Mouse (Mus musculus): ENCODE data around the gene Ppp4r1. TPM values are rescaled to one million over a fixed set of nuclear protein-coding genes. Genes with fewer than 3 reads are reported as not detected.
A peak's percentile ranks its signal among the peaks of the same experiment; 100 is the strongest.

Gene Ppp4r1
- polyA plus RNA-seq, 1 experiment from 2014 or later = 47.3 TPM

DNA sequence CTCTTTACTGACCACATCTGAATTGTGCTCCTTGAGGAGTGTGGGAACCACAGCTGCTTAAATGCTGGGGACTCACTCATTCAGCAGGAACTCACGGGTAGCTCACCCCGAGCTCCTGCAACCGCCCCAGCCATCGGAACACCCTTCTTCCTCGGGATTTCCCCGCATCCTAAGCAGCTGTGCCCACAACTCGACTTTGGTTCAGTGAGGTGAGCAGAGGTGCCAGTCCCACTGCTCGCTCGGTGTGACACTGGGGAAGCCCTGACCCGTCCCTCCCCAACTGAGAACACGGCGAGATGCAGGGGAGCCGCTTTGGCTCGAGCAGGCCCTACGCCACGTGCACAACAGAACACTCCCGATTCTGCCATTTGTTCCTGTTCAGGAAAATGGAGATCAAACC lies 68.1 kb downstream of the Ppp4r1 start:
- Histone ChIP-seq H3K9me3 (no peaks in the 10 kb centered on the region), H3K4me2 (no peak overlapping the region), H3K27me3 (no peaks in the 10 kb centered on the region), H3K9ac (no peak overlapping the region), H3K36me3 (peaks cover 69% of the 10 kb centered on the region), H3K27ac (no peak overlapping the region), H3K4me1 (replicated peaks) (peaks cover 10% of the 10 kb centered on the region), H3K4me3 (no peak overlapping the region)
- 96% methylated on average over 17 of the region's 17 CpGs for WGBS
- ATAC-seq (ENCODE audit: low FRiP score) = no peak

DNA sequence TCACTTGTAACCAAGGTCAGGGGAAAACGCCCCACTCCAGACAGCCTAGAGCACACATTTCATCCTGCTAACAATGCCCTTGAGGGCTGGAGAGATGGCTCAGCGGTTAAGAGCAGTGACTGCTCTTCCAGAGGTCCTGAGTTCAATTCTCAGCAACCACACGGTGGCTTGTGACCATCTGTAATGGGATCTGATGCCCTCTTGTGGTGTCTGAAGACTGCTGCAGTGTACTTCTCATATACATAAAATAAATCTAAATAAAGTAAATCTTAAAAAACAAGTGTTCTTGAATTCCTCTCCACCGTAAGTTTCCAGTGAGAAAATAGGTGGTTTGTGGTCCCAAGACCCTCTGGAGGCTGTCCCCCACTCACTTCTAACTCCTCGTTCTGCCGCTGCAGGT lies 69.4 kb downstream of the Ppp4r1 start:
- Histone ChIP-seq H3K4me2 (no peak overlapping the region), H3K36me3 (peaks cover 74% of the 10 kb centered on the region), H3K9me3 (no peaks in the 10 kb centered on the region), H3K27ac (no peak overlapping the region), H3K27me3 (no peaks in the 10 kb centered on the region), H3K4me1 (replicated peaks) (peaks cover 10% of the 10 kb centered on the region), H3K9ac (no peak overlapping the region), H3K4me3 (no peak overlapping the region)
- WGBS = 92% methylated on average over 6 of the region's 6 CpGs
- no peak for ATAC-seq (ENCODE audit: low FRiP score)

DNA sequence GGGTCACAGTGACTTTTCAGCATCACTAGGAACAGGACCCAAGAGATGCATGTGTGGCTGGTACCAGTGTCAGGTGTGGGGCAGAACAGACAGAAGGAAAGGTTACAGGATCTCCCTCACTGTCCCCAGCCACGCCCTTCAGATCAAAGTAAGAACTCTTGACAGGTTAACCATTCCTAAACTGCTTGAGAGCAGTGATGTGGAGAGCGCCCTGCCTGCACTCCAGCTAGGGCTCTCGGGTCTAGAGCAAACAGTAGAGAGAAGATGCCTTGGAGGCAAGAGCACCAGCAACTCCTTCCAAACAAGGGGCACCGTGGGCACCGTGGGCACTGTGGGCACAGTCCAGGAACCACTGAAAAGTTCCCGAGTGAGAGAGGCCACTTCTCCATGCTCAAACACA lies 71.0 kb downstream of the Ppp4r1 start:
- Histone ChIP-seq H3K36me3 (peaks cover 82% of the 10 kb centered on the region), H3K9ac (no peak overlapping the region)
- 94% methylated on average over 6 of the region's 6 CpGs for WGBS

DNA sequence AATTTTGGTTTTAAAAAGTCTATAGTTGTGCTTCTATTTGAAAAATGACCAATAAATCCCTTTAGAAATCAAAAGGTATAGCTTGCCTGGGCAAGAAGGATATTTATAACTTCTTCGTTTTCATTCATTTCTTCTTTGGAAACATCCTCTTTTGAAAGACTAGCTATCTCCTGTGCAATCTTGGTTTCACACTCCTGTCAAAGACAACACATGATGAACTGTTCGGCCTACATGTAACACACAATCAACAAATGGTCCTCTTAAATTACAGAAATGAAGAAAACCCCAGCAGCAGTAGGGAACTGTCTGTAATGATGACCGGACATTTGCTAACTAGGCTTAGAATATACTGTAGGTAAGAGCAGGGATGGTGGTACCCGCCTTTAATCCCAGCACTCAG lies 71.6 kb downstream of the Ppp4r1 start:
- WGBS = 97% methylated on average over 4 of the region's 4 CpGs
- H3K27me3 ChIP-seq = no peaks in the 10 kb centered on the region
- H3K4me1 ChIP-seq (replicated peaks) = no peaks in the 10 kb centered on the region
- H3K4me3 ChIP-seq = no peak overlapping the region
- peaks cover 82% of the 10 kb centered on the region for H3K36me3 ChIP-seq
- no peak overlapping the region for H3K4me2 ChIP-seq
- no peak for ATAC-seq (ENCODE audit: low FRiP score)
- no peaks in the 10 kb centered on the region for H3K9me3 ChIP-seq
- no peak overlapping the region for H3K9ac ChIP-seq
- H3K27ac ChIP-seq = no peak overlapping the region

More for the DNA sequence above, 71.0 kb downstream of the Ppp4r1 start:
- no peak overlapping the region for H3K4me2 ChIP-seq
- H3K9me3 ChIP-seq = no peaks in the 10 kb centered on the region
- ATAC-seq (ENCODE audit: low FRiP score) = no peak
- H3K27me3 ChIP-seq = no peaks in the 10 kb centered on the region
- H3K4me3 ChIP-seq = no peak overlapping the region
- H3K4me1 ChIP-seq (replicated peaks) = peaks cover 3% of the 10 kb centered on the region
- no peak overlapping the region for H3K27ac ChIP-seq

DNA sequence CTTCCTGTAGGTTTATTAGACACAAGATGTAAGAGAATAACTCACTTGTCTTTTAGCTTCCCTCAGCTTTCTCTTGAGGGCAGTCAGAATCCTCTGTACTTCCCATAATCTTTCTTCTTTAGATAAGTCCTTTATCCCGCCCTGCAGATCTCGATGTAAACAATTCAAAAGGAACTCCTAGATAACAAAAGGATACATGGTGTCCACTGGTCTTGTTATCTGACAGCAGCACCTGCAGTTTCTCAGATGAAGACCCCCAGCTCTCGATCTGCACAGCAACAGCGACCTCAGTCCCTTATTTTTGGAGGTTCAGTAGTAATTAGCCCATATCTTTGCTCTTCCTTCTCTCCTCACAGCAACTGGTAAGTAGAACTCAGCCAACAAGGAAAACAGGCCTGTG lies 75.2 kb downstream of the Ppp4r1 start:
- no peak for ATAC-seq (ENCODE audit: low FRiP score)
- 89% methylated on average over 4 of the region's 4 CpGs for WGBS
- H3K4me3 ChIP-seq = no peak overlapping the region
- no peak overlapping the region for H3K27ac ChIP-seq
- no peaks in the 10 kb centered on the region for H3K27me3 ChIP-seq
- no peaks in the 10 kb centered on the region for H3K4me1 ChIP-seq (replicated peaks)
- no peaks in the 10 kb centered on the region for H3K9me3 ChIP-seq
- H3K36me3 ChIP-seq = peaks cover 61% of the 10 kb centered on the region
- H3K4me2 ChIP-seq = no peak overlapping the region
- no peak overlapping the region for H3K9ac ChIP-seq

DNA sequence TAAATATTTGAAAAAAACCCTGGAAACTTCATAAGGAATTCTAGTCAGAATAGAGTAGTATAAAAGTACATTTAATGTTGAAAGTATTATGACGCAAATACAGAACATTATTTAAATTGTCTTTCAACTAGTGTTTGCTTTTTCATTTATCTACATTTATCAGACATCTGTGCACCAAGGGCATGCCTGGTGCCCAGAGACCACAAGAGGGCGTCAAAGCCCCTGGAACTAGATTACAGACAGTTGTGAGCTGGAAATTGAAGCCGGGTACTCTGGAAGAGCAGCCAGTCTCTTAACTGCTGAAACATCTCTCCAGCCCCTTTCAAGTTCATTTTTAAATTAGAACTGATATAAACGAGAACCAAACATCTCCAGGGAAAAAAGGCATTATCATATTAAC lies 80.2 kb downstream of the Ppp4r1 start:
- Histone ChIP-seq H3K4me2 (no peak overlapping the region), H3K4me3 (no peak overlapping the region), H3K27me3 (no peaks in the 10 kb centered on the region), H3K27ac (no peak overlapping the region), H3K4me1 (replicated peaks) (no peaks in the 10 kb centered on the region; the same call in 1 of the 2 replicates), H3K36me3 (peaks cover 50% of the 10 kb centered on the region), H3K9me3 (no peaks in the 10 kb centered on the region), H3K9ac (no peak overlapping the region)
- WGBS = 51% methylated on average over 4 of the region's 4 CpGs
- no peak for ATAC-seq (ENCODE audit: low FRiP score)

DNA sequence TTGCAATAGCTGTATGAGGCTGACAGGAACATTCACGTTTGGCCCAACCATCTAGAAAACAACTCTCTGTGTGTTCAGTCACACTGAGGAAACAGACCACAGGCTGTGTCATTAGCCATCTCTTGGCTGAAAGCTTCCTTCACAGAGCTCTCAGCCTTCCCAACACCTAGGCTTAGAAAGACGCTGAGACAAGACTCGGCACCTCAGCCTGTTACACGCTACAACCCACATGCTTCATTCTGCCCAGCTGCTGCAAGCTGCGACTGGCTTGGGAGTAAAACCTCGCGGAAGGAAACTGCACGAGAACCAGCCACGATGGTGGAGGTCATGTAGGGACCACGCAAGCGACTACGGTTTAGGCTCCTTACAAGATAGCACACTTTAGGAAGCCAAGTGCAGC lies 81.5 kb downstream of the Ppp4r1 start:
- H3K9me3 ChIP-seq = no peaks in the 10 kb centered on the region
- H3K27ac ChIP-seq = no peak overlapping the region
- no peak overlapping the region for H3K4me3 ChIP-seq
- no peak for ATAC-seq (ENCODE audit: low FRiP score)
- 97% methylated on average over 12 of the region's 12 CpGs for WGBS
- H3K9ac ChIP-seq = no peak overlapping the region
- no peaks in the 10 kb centered on the region; the same call in 1 of the 2 replicates for H3K4me1 ChIP-seq (replicated peaks)
- no peaks in the 10 kb centered on the region for H3K27me3 ChIP-seq
- H3K36me3 ChIP-seq = peaks cover 41% of the 10 kb centered on the region
- no peak overlapping the region for H3K4me2 ChIP-seq

DNA sequence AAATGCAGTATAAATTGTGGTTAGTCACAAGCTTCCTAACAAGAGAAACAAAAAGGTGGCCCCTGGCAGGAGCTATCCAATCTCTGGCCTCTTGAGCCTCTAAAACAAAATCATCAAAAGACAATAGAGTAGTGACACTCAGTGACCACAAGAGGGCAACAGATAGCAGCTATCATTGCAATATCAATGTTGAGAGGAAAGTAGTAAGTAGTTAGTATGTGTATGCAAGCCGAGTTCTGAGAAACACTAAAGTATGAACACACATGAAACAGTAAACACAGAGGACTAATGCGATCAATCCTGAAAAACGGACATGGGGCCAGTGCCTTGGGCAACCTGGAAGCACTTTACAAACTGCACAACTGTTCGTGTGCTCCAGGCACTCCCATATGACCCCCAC lies 82.4 kb downstream of the Ppp4r1 start:
- H3K27ac ChIP-seq = no peak overlapping the region
- peaks cover 36% of the 10 kb centered on the region for H3K36me3 ChIP-seq
- H3K9ac ChIP-seq = no peak overlapping the region
- ATAC-seq (ENCODE audit: low FRiP score) = no peak
- no peak overlapping the region for H3K4me2 ChIP-seq
- 47% methylated on average over 4 of the region's 4 CpGs for WGBS
- H3K27me3 ChIP-seq = no peaks in the 10 kb centered on the region
- no peaks in the 10 kb centered on the region; the same call in 1 of the 2 replicates for H3K4me1 ChIP-seq (replicated peaks)
- H3K9me3 ChIP-seq = no peaks in the 10 kb centered on the region
- no peak overlapping the region for H3K4me3 ChIP-seq

DNA sequence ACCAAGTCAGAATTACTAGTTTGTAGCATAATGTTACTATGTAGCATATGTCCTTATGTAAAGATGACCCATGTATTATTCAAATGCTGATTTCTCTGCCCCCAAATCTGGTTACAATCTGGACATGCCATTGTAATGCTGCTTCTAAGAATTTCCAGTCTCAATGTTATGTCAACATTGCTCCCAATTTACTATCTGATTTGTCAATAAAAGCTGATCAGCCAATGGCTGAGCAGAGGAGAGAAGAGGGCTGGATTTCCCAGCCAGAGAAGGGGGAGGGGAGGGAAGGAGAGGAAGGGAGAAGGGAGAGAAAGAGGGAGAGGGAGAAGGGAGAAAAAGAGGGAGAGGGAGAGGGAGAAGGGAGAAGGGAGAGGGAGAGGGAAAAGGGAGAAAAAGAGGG lies 82.9 kb downstream of the Ppp4r1 start:
- Histone ChIP-seq H3K4me1 (replicated peaks) (no peaks in the 10 kb centered on the region; the same call in 1 of the 2 replicates), H3K9ac (no peak overlapping the region), H3K9me3 (no peaks in the 10 kb centered on the region), H3K27me3 (no peaks in the 10 kb centered on the region), H3K27ac (no peak overlapping the region), H3K4me2 (no peak overlapping the region), H3K36me3 (peaks cover 34% of the 10 kb centered on the region), H3K4me3 (no peak overlapping the region)
- ATAC-seq (ENCODE audit: low FRiP score) = no peak

DNA sequence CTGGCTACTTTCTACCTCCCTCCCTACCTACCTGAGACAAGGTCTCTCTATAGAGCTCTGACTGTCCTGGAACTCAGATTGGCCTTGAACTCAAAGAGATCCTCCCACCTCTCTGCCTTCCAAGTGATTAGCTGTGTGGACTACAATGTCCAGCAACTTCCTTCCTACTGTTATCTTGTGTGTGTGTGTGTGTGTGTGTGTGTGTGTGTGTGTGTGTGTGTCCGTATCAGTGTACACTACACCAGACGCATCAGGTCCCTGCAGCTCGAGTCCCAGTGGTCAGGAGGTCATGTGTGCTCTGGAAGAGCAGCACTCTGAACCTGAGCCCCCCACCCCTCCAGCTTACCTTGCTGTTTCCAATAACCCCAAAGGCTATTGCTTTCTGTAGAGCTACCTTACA lies 83.8 kb downstream of the Ppp4r1 start:
- H3K4me3 ChIP-seq = no peak overlapping the region
- no peak overlapping the region for H3K4me2 ChIP-seq
- no peak for ATAC-seq (ENCODE audit: low FRiP score)
- H3K9me3 ChIP-seq = no peaks in the 10 kb centered on the region
- WGBS = 94% methylated on average over 3 of the region's 3 CpGs
- no peaks in the 10 kb centered on the region for H3K27me3 ChIP-seq
- no peak overlapping the region for H3K9ac ChIP-seq
- H3K4me1 ChIP-seq (replicated peaks) = no peaks in the 10 kb centered on the region; the same call in 1 of the 2 replicates
- H3K27ac ChIP-seq = no peak overlapping the region
- peaks cover 25% of the 10 kb centered on the region for H3K36me3 ChIP-seq

DNA sequence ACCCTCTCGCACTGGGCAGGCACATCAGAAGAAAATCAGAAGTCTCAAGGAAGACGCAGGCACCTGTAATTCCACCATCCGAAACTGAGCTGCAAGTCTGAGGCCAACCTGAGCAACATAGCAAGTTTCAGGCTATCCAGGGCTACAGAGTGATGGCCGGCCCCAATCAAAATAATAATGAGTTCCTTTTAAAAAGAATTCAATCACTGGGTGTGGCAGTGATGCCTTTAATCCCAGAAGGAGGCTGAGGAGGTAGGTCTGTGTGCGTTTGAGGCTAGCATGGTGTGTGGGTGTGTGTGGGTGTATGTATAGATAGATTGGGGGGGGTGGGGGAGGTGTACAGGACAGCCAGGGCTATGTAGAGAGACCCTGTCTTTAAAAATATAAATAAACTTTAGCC lies 85.6 kb downstream of the Ppp4r1 start:
- no peak for ATAC-seq (ENCODE audit: low FRiP score)
- no peak overlapping the region for H3K27ac ChIP-seq
- WGBS = 91% methylated on average over 5 of the region's 5 CpGs
- no peak overlapping the region for H3K4me2 ChIP-seq
- no peak overlapping the region for H3K4me3 ChIP-seq
- peaks cover 24% of the 10 kb centered on the region for H3K36me3 ChIP-seq
- H3K9ac ChIP-seq = no peak overlapping the region
- H3K4me1 ChIP-seq (replicated peaks) = peaks cover 14% of the 10 kb centered on the region
- H3K27me3 ChIP-seq = no peaks in the 10 kb centered on the region
- H3K9me3 ChIP-seq = no peaks in the 10 kb centered on the region

DNA sequence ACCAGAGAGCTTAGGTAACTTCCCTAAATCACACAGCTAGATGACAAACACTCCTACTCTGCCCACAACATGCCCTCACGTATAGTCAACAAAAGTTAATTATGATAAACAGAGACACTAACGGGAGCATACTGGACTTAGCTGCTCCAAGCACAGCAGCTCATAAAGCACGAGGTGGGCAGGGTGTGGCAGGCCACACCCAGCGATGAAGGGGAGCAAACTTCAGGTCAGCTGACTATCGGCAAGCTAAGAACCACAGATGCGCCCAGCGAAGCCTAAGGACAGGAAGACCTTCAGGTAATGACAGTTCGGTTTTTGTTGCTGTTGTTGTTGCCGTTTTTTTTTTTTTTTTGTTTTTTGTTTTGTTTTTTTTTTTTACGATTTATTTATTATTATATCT lies 87.3 kb downstream of the Ppp4r1 start:
- no peak for ATAC-seq (ENCODE audit: low FRiP score)
- Histone ChIP-seq H3K9me3 (no peaks in the 10 kb centered on the region), H3K4me1 (replicated peaks) (peaks cover 14% of the 10 kb centered on the region), H3K4me3 (no peak overlapping the region), H3K36me3 (peaks cover 16% of the 10 kb centered on the region), H3K27me3 (no peaks in the 10 kb centered on the region), H3K27ac (no peak overlapping the region), H3K9ac (no peak overlapping the region), H3K4me2 (no peak overlapping the region)
- 92% methylated on average over 10 of the region's 10 CpGs for WGBS

DNA sequence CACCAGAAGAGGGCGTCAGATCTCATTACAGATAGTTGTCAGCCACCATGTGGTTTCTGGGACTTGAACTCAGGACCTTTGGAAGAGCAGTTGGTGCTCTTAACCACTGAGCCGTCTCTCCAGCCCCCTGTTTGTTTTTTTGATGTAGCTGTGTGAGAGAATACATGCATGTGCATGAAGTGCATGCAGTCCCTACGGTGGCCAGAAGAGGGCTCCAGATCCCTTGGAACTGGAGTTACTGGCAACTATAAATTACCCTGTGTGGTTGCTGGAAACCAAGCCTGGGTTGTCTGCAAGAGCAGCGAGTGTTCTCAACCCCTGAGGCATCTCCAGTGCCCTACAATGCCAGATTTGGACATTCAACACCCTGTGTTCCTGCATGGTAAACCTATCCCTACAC lies 87.8 kb downstream of the Ppp4r1 start:
- WGBS = 43% methylated on average over 4 of the region's 4 CpGs
- H3K36me3 ChIP-seq = peaks cover 16% of the 10 kb centered on the region
- no peak overlapping the region for H3K27ac ChIP-seq
- no peak for ATAC-seq (ENCODE audit: low FRiP score)
- no peak overlapping the region for H3K4me3 ChIP-seq
- H3K9ac ChIP-seq = no peak overlapping the region
- H3K27me3 ChIP-seq = no peaks in the 10 kb centered on the region
- peaks cover 14% of the 10 kb centered on the region for H3K4me1 ChIP-seq (replicated peaks)
- H3K4me2 ChIP-seq = no peak overlapping the region
- H3K9me3 ChIP-seq = no peaks in the 10 kb centered on the region

DNA sequence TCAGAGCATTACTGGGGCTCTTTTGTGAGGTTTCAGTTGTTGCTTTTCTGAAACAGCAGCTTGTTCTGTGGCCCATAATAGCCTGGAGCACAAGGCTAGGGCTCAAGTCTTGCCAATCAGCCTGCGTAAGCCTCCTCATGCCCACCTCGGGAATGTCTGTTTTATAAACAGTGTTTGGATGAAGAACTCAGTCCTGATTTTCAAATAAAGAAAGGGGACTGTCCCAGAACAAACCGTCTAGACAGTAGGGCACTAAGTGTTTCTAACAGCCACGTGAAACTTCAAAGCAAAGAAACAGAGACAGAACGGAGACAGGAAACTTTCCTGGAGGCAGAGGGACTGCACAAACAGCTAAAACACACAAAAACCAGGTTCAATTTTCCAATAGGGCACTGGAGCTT lies 89.3 kb downstream of the Ppp4r1 start:
- peak overlapping the region; percentile 35; the same call in 1 of the 2 replicates for H3K27ac ChIP-seq
- 44% methylated on average over 5 of the region's 5 CpGs for WGBS
- H3K9ac ChIP-seq = no peak overlapping the region

More for the DNA sequence above, 89.3 kb downstream of the Ppp4r1 start:
- H3K9me3 ChIP-seq = no peaks in the 10 kb centered on the region
- H3K4me2 ChIP-seq = no peak overlapping the region
- H3K4me1 ChIP-seq (replicated peaks) = peaks cover 14% of the 10 kb centered on the region
- no peak overlapping the region for H3K4me3 ChIP-seq
- H3K36me3 ChIP-seq = peaks cover 9% of the 10 kb centered on the region
- no peak for ATAC-seq (ENCODE audit: low FRiP score)
- no peaks in the 10 kb centered on the region for H3K27me3 ChIP-seq
